In genomic region chr2:104422230-104422629, GRCm38 (mm10) we compare ENCODE assay signal across 8 mouse cellular contexts. TPM values are rescaled to one million over a fixed set of nuclear protein-coding genes. Genes with fewer than 3 reads are reported as not detected.
A peak's percentile ranks its signal among the peaks of the same experiment; 100 is the strongest.
DNase-seq lines count a peak whose midpoint lies in the region; ATAC-seq and TF ChIP-seq lines count a peak whose summit lies in the region.

No protein-coding gene starts in this region.

- H3K9ac ChIP-seq in lung, embryonic 16.5 days (ENCODE audit: low read length): no peak overlapping the region
- H3K9ac ChIP-seq in stomach, postnatal 0 days (ENCODE audit: low read length): no peak overlapping the region
- no peak overlapping the region for H3K9ac ChIP-seq in heart, embryonic 12.5 days

- 6% methylated on average over 1 of the region's 1 CpGs for WGBS in lung, embryonic 16.5 days
- WGBS in stomach, postnatal 0 days: 10% methylated on average over 1 of the region's 1 CpGs
- 10% methylated on average over 1 of the region's 1 CpGs for WGBS in heart, embryonic 12.5 days

- no peak for TF ChIP-seq EP300 in stomach, postnatal 0 days (optimal IDR thresholded peaks at IDR 0.05)

- no peaks in the 10 kb centered on the region for H3K9me3 ChIP-seq in lung, embryonic 16.5 days (ENCODE audit: control insufficient read depth, low read length)
- H3K9me3 ChIP-seq in stomach, postnatal 0 days (ENCODE audit: control insufficient read depth, low read length): no peaks in the 10 kb centered on the region
- H3K9me3 ChIP-seq in heart, embryonic 12.5 days (replicated peaks): no peaks in the 10 kb centered on the region

- H3K4me3 ChIP-seq in lung, embryonic 16.5 days (ENCODE audit: low read length): no peak overlapping the region
- no peak overlapping the region for H3K4me3 ChIP-seq in stomach, postnatal 0 days (ENCODE audit: low read depth, low read length)
- H3K4me3 ChIP-seq in heart, embryonic 12.5 days: no peak overlapping the region

- H3K27ac ChIP-seq in lung, embryonic 16.5 days (ENCODE audit: low read length): no peak overlapping the region
- H3K27ac ChIP-seq in stomach, postnatal 0 days (replicated peaks): no peak overlapping the region
- H3K27ac ChIP-seq in heart, embryonic 12.5 days (ENCODE audit: poor library complexity, severe bottlenecking): no peak overlapping the region

- no peaks in the 10 kb centered on the region for H3K27me3 ChIP-seq in lung, embryonic 16.5 days (ENCODE audit: control insufficient read depth, insufficient read depth, low read depth, low read length)
- H3K27me3 ChIP-seq in stomach, postnatal 0 days (ENCODE audit: control insufficient read depth, insufficient read depth, low read length): no peaks in the 10 kb centered on the region
- H3K27me3 ChIP-seq in heart, embryonic 12.5 days (replicated peaks): no peaks in the 10 kb centered on the region

- H3K36me3 ChIP-seq in lung, embryonic 16.5 days (ENCODE audit: control insufficient read depth, insufficient read depth, low read length): no peaks in the 10 kb centered on the region
- peaks cover 2% of the 10 kb centered on the region; the same call in 1 of the 2 replicates for H3K36me3 ChIP-seq in stomach, postnatal 0 days (ENCODE audit: control insufficient read depth, insufficient read depth, low read length)
- peaks cover 26% of the 10 kb centered on the region for H3K36me3 ChIP-seq in heart, embryonic 12.5 days

- ATAC-seq in CD4-positive, CD25-positive, alpha-beta regulatory T cell, adult 4 months: peak; percentile 62
- ATAC-seq in lung, embryonic 16.5 days (ENCODE audit: low read depth): peak; percentile 71
- ATAC-seq in stomach, postnatal 0 days (ENCODE audit: low FRiP score, low TSS enrichment): no peak
- ATAC-seq in heart, embryonic 12.5 days (ENCODE audit: insufficient number of reproducible peaks, low FRiP score): no peak

- H3K4me2 ChIP-seq in lung, embryonic 16.5 days (ENCODE audit: low read depth, low read length): no peak overlapping the region
- no peak overlapping the region for H3K4me2 ChIP-seq in stomach, postnatal 0 days (replicated peaks; ENCODE audit: low read depth)
- no peak overlapping the region for H3K4me2 ChIP-seq in heart, embryonic 12.5 days

- no peaks in the 10 kb centered on the region for H3K4me1 ChIP-seq in lung, embryonic 16.5 days (replicated peaks; ENCODE audit: control insufficient read depth, insufficient read depth, low read length)
- H3K4me1 ChIP-seq in stomach, postnatal 0 days (replicated peaks; ENCODE audit: control insufficient read depth, insufficient read depth): no peaks in the 10 kb centered on the region
- H3K4me1 ChIP-seq in heart, embryonic 12.5 days (replicated peaks): no peaks in the 10 kb centered on the region

- TF ChIP-seq CTCF in stomach, postnatal 0 days (IDR thresholded peaks at IDR 0.05; ENCODE audit: low read depth): peak; percentile 84

- peak; percentile 14 for DNase-seq in heart, adult 8-10 months (ENCODE audit: low spot score)
- no peak for DNase-seq in heart, adult 11 months
- DNase-seq in c-Kit-positive CD71-positive TER-119-positive erythroid progenitor cells, embryonic 14.5 days (ENCODE audit: low spot score): peak; percentile 53
- DNase-seq in stomach, postnatal 0 days (ENCODE audit: low spot score): no peak
- DNase-seq in thymus, postnatal 10 days (ENCODE audit: low spot score in 2 of 2): no peak

RNA-seq across cellular contexts. Expression of gene D430041D05Rik, which starts 11.4 kb away (rescaled TPM):
- total RNA-seq in heart, adult 8-10 months (2022): under 1 TPM; 0.03 to 0.06 (median 0.06) TPM
- not detected for polyA plus RNA-seq in CD4-positive, CD25-positive, alpha-beta regulatory T cell, adult 4 months (2017; shearing (Covaris generic))
- polyA plus RNA-seq in lung, embryonic 16.5 days (2015; fragmentation: Nextera tagmentation; extraction: Ambion mirVana): 0.70 and 0.75 TPM in 2 replicates
- polyA plus RNA-seq in stomach, postnatal 0 days (2015; fragmentation: Nextera tagmentation; extraction: Ambion mirVana): 0.06 and 0.08 TPM in 2 replicates
- 0.04 and 0.09 TPM in 2 replicates for polyA plus RNA-seq in heart, embryonic 12.5 days (2016; fragmentation: Nextera tagmentation; extraction: Ambion mirVana)

Comparison
In these comparisons a context has a peak if more than half of its experiments do, and no peak if none do; other contexts are left out.
1. DNase-seq: peak in heart, adult 8-10 months (single experiment) and c-Kit-positive CD71-positive TER-119-positive erythroid progenitor cells, embryonic 14.5 days (single experiment); none in heart, adult 11 months (single experiment), stomach, postnatal 0 days (single experiment) and thymus, postnatal 10 days (0 of 2).
2. ATAC-seq: peak in CD4-positive, CD25-positive, alpha-beta regulatory T cell, adult 4 months (single experiment) and lung, embryonic 16.5 days (single experiment); none in stomach, postnatal 0 days (single experiment) and heart, embryonic 12.5 days (single experiment).